Mouse (Mus musculus) kidney, embryonic 16.5 days (tissue): ENCODE measurements around the gene Vps52. TPM values are rescaled to one million over a fixed set of nuclear protein-coding genes. Genes with fewer than 3 reads are reported as not detected.
A peak's percentile ranks its signal among the peaks of the same experiment; 100 is the strongest.
"Not testable (repeated sequence)": the region's sequence is repeated elsewhere in the genome, so short reads cannot be mapped to it uniquely, and the experiment has no call there.

Experiments used
- ATAC-seq: fragments of 200-750 bp; cut with Nextera tagmentation; 2 replicates; pipeline ENCODE4 v1.8.0; 2017; ENCODE audit warnings: moderate TSS enrichment; ENCODE audit not compliant: low FRiP score, low TSS enrichment
- H3K27ac ChIP-seq: fragments of 300-500 bp; sonication (generic); 2 replicates; pipeline ENCODE4 v1.5.1; 2014; ENCODE audit warnings: low read length
- H3K27me3 ChIP-seq: fragments of 300-500 bp; sonication (generic); 2 replicates; pipeline ENCODE4 v1.6.1; 2014; ENCODE audit warnings: low read length, control low read depth, mixed read lengths; ENCODE audit not compliant: insufficient read depth
- H3K36me3 ChIP-seq: fragments of 300-500 bp; sonication (generic); 2 replicates; pipeline ENCODE4 v1.6.1; 2014; ENCODE audit warnings: low read length, control low read depth, mixed read lengths; ENCODE audit not compliant: insufficient read depth
- H3K4me1 ChIP-seq: fragments of 300-500 bp; sonication (generic); 2 replicates; pipeline ENCODE4 v1.6.1; 2014; ENCODE audit warnings: low read length, control low read depth, mixed read lengths; ENCODE audit not compliant: insufficient read depth
- H3K4me2 ChIP-seq: fragments of 300-500 bp; sonication (generic); replicated peaks from 2 replicates; pipeline ENCODE4 v1.6.1; 2014; ENCODE audit warnings: low read depth, low read length
- H3K4me3 ChIP-seq: fragments of 300-500 bp; sonication (generic); 2 replicates; pipeline ENCODE4 v1.5.1; 2014; ENCODE audit warnings: mild to moderate bottlenecking, low read length
- H3K9ac ChIP-seq: fragments of 300-500 bp; sonication (generic); replicated peaks from 2 replicates; pipeline ENCODE4 v1.6.1; 2014; ENCODE audit warnings: low read length
- H3K9me3 ChIP-seq: fragments of 300-500 bp; sonication (generic); 2 replicates; pipeline ENCODE4 v1.6.1; 2016; ENCODE audit warnings: low read length, control low read depth
- WGBS: fragments of 180-500 bp; shearing (Covaris S2); extraction: QIAGEN DNeasy Blood & Tissue Kit; methylation state at CpG from one replicate; pipeline ENCODE4 v1.1.7; 2014; 5-methylcytosine and 5-hydroxymethylcytosine counted together
- polyA plus RNA-seq: library from polyadenylated mRNA; unstranded; fragments of >200 nt; fragmentation: Nextera tagmentation; extraction: Ambion mirVana; gene quantifications from 2 replicates; pipeline ENCODE4 v1.2.1, GENCODE M21; 2015

Gene Vps52
- polyA plus RNA-seq, 1 experiment from 2014 or later = 51.9 TPM

- Histone ChIP-seq H3K9me3 (no peaks in the 10 kb centered on the region), H3K27ac (no peak overlapping the region), H3K4me3 (no peak overlapping the region), H3K27me3 (peaks cover 28% of the 10 kb centered on the region), H3K4me2 (no peak overlapping the region), H3K9ac (no peak overlapping the region), H3K36me3 (no peaks in the 10 kb centered on the region), H3K4me1 (peaks cover 14% of the 10 kb centered on the region)
- no peak for ATAC-seq
- 51% methylated on average over 6 of the region's 6 CpGs for WGBS
These were observed 24.0 kb downstream of the Vps52 start for GRCm38 (mm10) chr17:33979512-33980050.

- Histone ChIP-seq H3K4me2 (no peak overlapping the region), H3K27me3 (peaks cover 28% of the 10 kb centered on the region), H3K4me1 (peaks cover 14% of the 10 kb centered on the region), H3K9me3 (no peaks in the 10 kb centered on the region), H3K27ac (no peak overlapping the region), H3K9ac (no peak overlapping the region), H3K4me3 (no peak overlapping the region), H3K36me3 (no peaks in the 10 kb centered on the region)
- 70% methylated on average over 19 of the region's 19 CpGs for WGBS
- no peak for ATAC-seq
These were observed 24.8 kb downstream of the Vps52 start for GRCm38 (mm10) chr17:33980181-33981035.

- Histone ChIP-seq H3K27me3 (peaks cover 28% of the 10 kb centered on the region), H3K4me1 (peaks cover 14% of the 10 kb centered on the region), H3K9ac (peak overlapping the region; percentile 53), H3K4me2 (peak overlapping the region; percentile 56), H3K4me3 (peak overlapping the region; percentile 49), H3K27ac (peak overlapping the region; percentile 77)
- peak; percentile 90 for ATAC-seq
- H3K36me3 ChIP-seq, H3K9me3 ChIP-seq: not testable (repeated sequence)
- under 1% methylated on average over 27 of the region's 27 CpGs for WGBS
These were observed 25.7 kb downstream of the Vps52 start for GRCm38 (mm10) chr17:33981192-33981909.

GRCm38 (mm10) chr17:33982136-33982535 lies 26.5 kb downstream of the Vps52 start:
- Histone ChIP-seq H3K4me1 (peaks cover 14% of the 10 kb centered on the region), H3K27me3 (peaks cover 23% of the 10 kb centered on the region), H3K4me2 (peak overlapping the region; percentile 56)
- H3K27ac ChIP-seq, ATAC-seq, H3K9me3 ChIP-seq, H3K4me3 ChIP-seq, H3K36me3 ChIP-seq, H3K9ac ChIP-seq: not testable (repeated sequence)
- 12% methylated on average over 8 of the region's 8 CpGs for WGBS

GRCm38 (mm10) chr17:33991788-33992664 lies 36.4 kb downstream of the Vps52 start:
- H3K27me3 ChIP-seq = 0 out of 2 replicates have a peak, but pooled peaks cover 10% of the 10 kb centered on the region
- no peak overlapping the region for H3K4me3 ChIP-seq
- no peaks in the 10 kb centered on the region for H3K4me1 ChIP-seq
- ATAC-seq = no peak
- no peak overlapping the region for H3K27ac ChIP-seq
- no peaks in the 10 kb centered on the region for H3K9me3 ChIP-seq
- H3K9ac ChIP-seq = no peak overlapping the region
- H3K4me2 ChIP-seq = no peak overlapping the region
- WGBS = 29% methylated on average over 10 of the region's 10 CpGs
- H3K36me3 ChIP-seq = no peaks in the 10 kb centered on the region

- no peak overlapping the region for H3K4me2 ChIP-seq
- H3K4me3 ChIP-seq = no peak overlapping the region
- H3K36me3 ChIP-seq = no peaks in the 10 kb centered on the region
- H3K27ac ChIP-seq = no peak overlapping the region
- WGBS = 89% methylated on average over 8 of the region's 8 CpGs
- peaks cover 15% of the 10 kb centered on the region for H3K27me3 ChIP-seq
- no peaks in the 10 kb centered on the region for H3K9me3 ChIP-seq
- no peak for ATAC-seq
- no peak overlapping the region for H3K9ac ChIP-seq
- H3K4me1 ChIP-seq = 0 out of 2 replicates have a peak, but pooled peaks cover 3% of the 10 kb centered on the region
These were observed 39.3 kb downstream of the Vps52 start for GRCm38 (mm10) chr17:33994959-33995358.

GRCm38 (mm10) chr17:33995651-33996050 lies 40.0 kb downstream of the Vps52 start:
- Histone ChIP-seq H3K27me3 (peaks cover 21% of the 10 kb centered on the region), H3K4me2 (no peak overlapping the region), H3K9ac (no peak overlapping the region), H3K27ac (no peak overlapping the region), H3K36me3 (no peaks in the 10 kb centered on the region), H3K9me3 (no peaks in the 10 kb centered on the region), H3K4me1 (0 out of 2 replicates have a peak, but pooled peaks cover 4% of the 10 kb centered on the region), H3K4me3 (no peak overlapping the region)
- no peak for ATAC-seq
- 27% methylated on average over 3 of the region's 3 CpGs for WGBS

- not testable (repeated sequence) for H3K4me1 ChIP-seq, H3K9me3 ChIP-seq, ATAC-seq, H3K4me2 ChIP-seq, H3K9ac ChIP-seq, H3K36me3 ChIP-seq, H3K27ac ChIP-seq, H3K4me3 ChIP-seq
- 89% methylated on average over 2 of the region's 2 CpGs for WGBS
- H3K27me3 ChIP-seq = peaks cover 35% of the 10 kb centered on the region
These were observed 41.4 kb downstream of the Vps52 start for GRCm38 (mm10) chr17:33997025-33997424.

- not testable (repeated sequence) for H3K4me3 ChIP-seq, H3K9ac ChIP-seq, H3K4me2 ChIP-seq, H3K36me3 ChIP-seq, H3K4me1 ChIP-seq, H3K9me3 ChIP-seq, H3K27ac ChIP-seq, ATAC-seq
- peaks cover 36% of the 10 kb centered on the region for H3K27me3 ChIP-seq
- WGBS = 45% methylated on average over 5 of the region's 5 CpGs
These were observed 43.1 kb downstream of the Vps52 start for GRCm38 (mm10) chr17:33998697-33999096.
